Mouse (Mus musculus): ENCODE data around the gene Atrnl1.
"Not testable (repeated sequence)": the region's sequence is repeated elsewhere in the genome, so short reads cannot be mapped to it uniquely, and the experiment has no call there.

The Atrnl1 gene

GRCm38 (mm10) chr19:58044816-58045215, 434.0 kb downstream of the Atrnl1 start:
- DNase-seq, result no peak

GRCm38 (mm10) chr19:58046656-58047055, 435.8 kb downstream of the Atrnl1 start:
- DNase-seq, result no peak

- not testable (repeated sequence) for DNase-seq
Measured at GRCm38 (mm10) chr19:58050410-58050809, 439.6 kb downstream of the Atrnl1 start.

- peak in 1 of 2 experiments; percentile 39 for DNase-seq
Measured at GRCm38 (mm10) chr19:58050986-58051385, 440.2 kb downstream of the Atrnl1 start.

- no peak for DNase-seq
Measured at GRCm38 (mm10) chr19:58051905-58052304, 441.1 kb downstream of the Atrnl1 start.

GRCm38 (mm10) chr19:58052444-58053135, 441.8 kb downstream of the Atrnl1 start:
- DNase-seq, result no peak

- DNase-seq, result no peak
Measured at GRCm38 (mm10) chr19:58059719-58060118, 448.9 kb downstream of the Atrnl1 start.

- DNase-seq, result no peak
Measured at GRCm38 (mm10) chr19:58060199-58060853, 449.5 kb downstream of the Atrnl1 start.

- DNase-seq, result no peak
Measured at GRCm38 (mm10) chr19:58060854-58061358, 450.1 kb downstream of the Atrnl1 start.

- DNase-seq, result no peak
Measured at GRCm38 (mm10) chr19:58061933-58062332, 451.1 kb downstream of the Atrnl1 start.

- DNase-seq, result no peak
Measured at GRCm38 (mm10) chr19:58063541-58063940, 452.7 kb downstream of the Atrnl1 start.

GRCm38 (mm10) chr19:58064116-58065000, 453.5 kb downstream of the Atrnl1 start:
- DNase-seq, result no peak

- DNase-seq, result no peak
Measured at GRCm38 (mm10) chr19:58065001-58065314, 454.1 kb downstream of the Atrnl1 start.

GRCm38 (mm10) chr19:58065514-58065913, 454.7 kb downstream of the Atrnl1 start:
- no peak for DNase-seq

- DNase-seq, result no peak
Measured at GRCm38 (mm10) chr19:58068114-58068513, 457.3 kb downstream of the Atrnl1 start.

- no peak for DNase-seq
Measured at GRCm38 (mm10) chr19:58068958-58069357, 458.1 kb downstream of the Atrnl1 start.

GRCm38 (mm10) chr19:58072404-58072803, 461.6 kb downstream of the Atrnl1 start:
- no peak for DNase-seq

- no peak for DNase-seq
Measured at GRCm38 (mm10) chr19:58072846-58073245, 462.0 kb downstream of the Atrnl1 start.

- DNase-seq, result no peak
Measured at GRCm38 (mm10) chr19:58075252-58075651, 464.4 kb downstream of the Atrnl1 start.

GRCm38 (mm10) chr19:58076961-58077371, 466.1 kb downstream of the Atrnl1 start:
- no peak for DNase-seq

GRCm38 (mm10) chr19:58077529-58078070, 466.8 kb downstream of the Atrnl1 start:
- no peak for DNase-seq

- no peak for DNase-seq
Measured at GRCm38 (mm10) chr19:58080168-58080567, 469.3 kb downstream of the Atrnl1 start.

- DNase-seq, result no peak
Measured at GRCm38 (mm10) chr19:58082751-58083150, 471.9 kb downstream of the Atrnl1 start.

Data from thymus, adult 18-20 months (tissue).